Mouse (Mus musculus) CH12.LX (cell line): ENCODE results near the gene Tdrd9. TPM values are rescaled to one million over a fixed set of nuclear protein-coding genes. Genes with fewer than 3 reads are reported as not detected.
"Not testable (repeated sequence)": the region's sequence is repeated elsewhere in the genome, so short reads cannot be mapped to it uniquely, and the experiment has no call there.

Source experiments
- DNase-seq: peaks from one replicate; pipeline ENCODE4 v3.0.0-alpha.2; 2013; ENCODE audit errors: extremely low read depth
- H3K27ac ChIP-seq: 2 replicates; pipeline ENCODE4 v1.5.1; 2012; ENCODE audit warnings: low read depth, mild to moderate bottlenecking, control low read depth, moderate library complexity; ENCODE audit not compliant: insufficient read depth
- H3K27me3 ChIP-seq: replicated peaks from 2 replicates; pipeline ENCODE3; 2012; ENCODE audit warnings: inconsistent platforms
- H3K36me3 ChIP-seq, 2 experiments: replicated peaks in 1 of 2; 2 replicates each; pipeline versions ENCODE3 to v1.6.1; 2012; ENCODE audit warnings: inconsistent platforms in 1 of 2, low read length in 1 of 2, mild to moderate bottlenecking in 1 of 2, mixed read lengths in 1 of 2, moderate library complexity in 1 of 2; ENCODE audit not compliant: control insufficient read depth in 1 of 2, insufficient read depth in 1 of 2
- H3K4me1 ChIP-seq, 2 experiments: 2 replicates each; pipeline ENCODE4 v1.6.1; 2012; ENCODE audit warnings: inconsistent platforms in 1 of 2, moderate library complexity in 1 of 2; ENCODE audit not compliant: insufficient read depth in 2 of 2, control insufficient read depth in 1 of 2
- H3K4me2 ChIP-seq: 2 replicates; pipeline ENCODE4 v1.6.1; 2012; ENCODE audit warnings: low read depth, mild to moderate bottlenecking, control low read depth; ENCODE audit not compliant: poor library complexity, insufficient read depth, severe bottlenecking
- H3K4me3 ChIP-seq, 3 experiments: fragments of 150-350 bp in 1 of 3; sonication (generic) in 1 of 3; replicated peaks in 1 of 3; 2 replicates each; pipeline versions ENCODE3 to v1.5.1; 2011 to 2012; ENCODE audit warnings: low read depth in 2 of 3, low read length in 2 of 3, mild to moderate bottlenecking in 2 of 3, moderate library complexity in 2 of 3, control low read depth in 1 of 3, improper control_type of control experiment in 1 of 3, inconsistent platforms in 1 of 3, mixed read lengths in 1 of 3; ENCODE audit not compliant: poor library complexity in 1 of 3
- H3K79me2 ChIP-seq: replicated peaks from 2 replicates; pipeline ENCODE4 v1.6.1; 2012; ENCODE audit warnings: mild to moderate bottlenecking, moderate library complexity; ENCODE audit not compliant: control insufficient read depth, poor library complexity, insufficient read depth, severe bottlenecking; ENCODE audit errors: extremely low read depth
- H3K9ac ChIP-seq: 2 replicates; pipeline ENCODE4 v1.6.1; 2012; ENCODE audit warnings: low read depth, mild to moderate bottlenecking, control low read depth, moderate library complexity; ENCODE audit not compliant: insufficient read depth
- H3K9me3 ChIP-seq: replicated peaks from 2 replicates; pipeline ENCODE3; 2012; ENCODE audit warnings: low read length, inconsistent platforms, mixed read lengths
- BHLHE40 ChIP-seq: IDR thresholded peaks from 2 replicates; pipeline ENCODE4 v1.6.1; 2011; ENCODE audit warnings: mild to moderate bottlenecking, low read depth, low read length, improper control_type of control experiment
- CHD1 ChIP-seq: IDR thresholded peaks from 2 replicates; pipeline ENCODE4 v1.6.1; 2012; ENCODE audit warnings: low read depth, low read length, improper control_type of control experiment, inconsistent platforms
- CHD2 ChIP-seq: IDR thresholded peaks from 2 replicates; pipeline ENCODE4 v1.6.1; 2011; ENCODE audit warnings: low read length, improper control_type of control experiment
- CTCF ChIP-seq, 2 experiments: IDR thresholded peaks in 1 of 2; conservative IDR thresholded peaks in 1 of 2; 2 replicates each; pipeline ENCODE4 v1.5.1; 2011 to 2012; ENCODE audit warnings: low read depth in 2 of 2, low read length in 2 of 2, improper control_type of control experiment in 1 of 2, inconsistent platforms in 1 of 2, mild to moderate bottlenecking in 1 of 2, moderate library complexity in 1 of 2
- EP300 ChIP-seq: IDR thresholded peaks from 2 replicates; pipeline ENCODE4 v1.6.1; 2011; ENCODE audit warnings: low read length, improper control_type of control experiment
- ETS1 ChIP-seq: conservative IDR thresholded peaks from 2 replicates; pipeline ENCODE4 v1.6.1; 2012; ENCODE audit warnings: low read depth, mild to moderate bottlenecking, inconsistent platforms, low read length, improper control_type of control experiment, moderate library complexity
- GABPA ChIP-seq: IDR thresholded peaks from 2 replicates; pipeline ENCODE4 v1.6.1; 2012; ENCODE audit warnings: low read depth, low read length, improper control_type of control experiment, inconsistent platforms; ENCODE audit not compliant: insufficient replicate concordance
- JUN ChIP-seq: IDR thresholded peaks from 2 replicates; pipeline ENCODE4 v1.6.1; 2011; ENCODE audit warnings: low read depth, mild to moderate bottlenecking, low read length, improper control_type of control experiment, moderate library complexity; ENCODE audit not compliant: insufficient read depth
- KAT2A ChIP-seq: IDR thresholded peaks from 2 replicates; pipeline ENCODE4 v1.6.1; 2012; ENCODE audit warnings: low read length, improper control_type of control experiment, inconsistent platforms; ENCODE audit not compliant: insufficient replicate concordance
- MAFK ChIP-seq: IDR thresholded peaks from 2 replicates; pipeline ENCODE4 v1.6.1; 2011; ENCODE audit warnings: low read length, improper control_type of control experiment; ENCODE audit not compliant: insufficient replicate concordance
- MAX ChIP-seq: IDR thresholded peaks from 2 replicates; pipeline ENCODE4 v1.6.1; 2011; ENCODE audit warnings: low read length, improper control_type of control experiment
- MEF2A ChIP-seq: IDR thresholded peaks from 2 replicates; pipeline ENCODE4 v1.6.1; 2014; ENCODE audit warnings: low read depth, mild to moderate bottlenecking, inconsistent platforms, low read length, improper control_type of control experiment, borderline replicate concordance
- MYC ChIP-seq: IDR thresholded peaks from 2 replicates; pipeline ENCODE4 v1.6.1; 2011; ENCODE audit warnings: low read depth, mild to moderate bottlenecking, improper control_type of control experiment, low read length
- NRF1 ChIP-seq: IDR thresholded peaks from 2 replicates; pipeline ENCODE4 v1.6.1; 2014; ENCODE audit warnings: low read depth, mild to moderate bottlenecking, inconsistent platforms, low read length, improper control_type of control experiment, moderate library complexity
- POLR2AphosphoS2 ChIP-seq: IDR thresholded peaks from 2 replicates; pipeline ENCODE4 v1.6.1; 2011; ENCODE audit warnings: low read depth, low read length, improper control_type of control experiment
- RAD21 ChIP-seq: IDR thresholded peaks from 2 replicates; pipeline ENCODE4 v1.6.1; 2011; ENCODE audit warnings: low read depth, mild to moderate bottlenecking, low read length, improper control_type of control experiment, moderate library complexity
- SIN3A ChIP-seq: IDR thresholded peaks from 2 replicates; pipeline ENCODE4 v1.6.1; 2012; ENCODE audit warnings: low read length, improper control_type of control experiment, inconsistent platforms
- SMC3 ChIP-seq: IDR thresholded peaks from 2 replicates; pipeline ENCODE4 v1.6.1; 2011; ENCODE audit warnings: low read depth, low read length, improper control_type of control experiment
- TBP ChIP-seq: conservative IDR thresholded peaks from 2 replicates; pipeline ENCODE4 v1.6.1; 2011; ENCODE audit warnings: low read depth, low read length, improper control_type of control experiment
- TCF12 ChIP-seq: IDR thresholded peaks from 2 replicates; pipeline ENCODE4 v1.6.1; 2014; ENCODE audit warnings: low read depth, mild to moderate bottlenecking, inconsistent platforms, low read length, improper control_type of control experiment
- USF1 ChIP-seq: IDR thresholded peaks from 2 replicates; pipeline ENCODE4 v1.6.1; 2014; ENCODE audit warnings: low read depth, mild to moderate bottlenecking, inconsistent platforms, low read length, improper control_type of control experiment
- ZC3H11A ChIP-seq: IDR thresholded peaks from 2 replicates; pipeline ENCODE4 v1.6.1; 2012; ENCODE audit warnings: low read depth, mild to moderate bottlenecking, inconsistent platforms, low read length, improper control_type of control experiment
- ZKSCAN1 ChIP-seq: IDR thresholded peaks from 2 replicates; pipeline ENCODE4 v1.6.1; 2012; ENCODE audit warnings: low read depth, inconsistent platforms, low read length, improper control_type of control experiment, borderline replicate concordance
- ZNF384 ChIP-seq: IDR thresholded peaks from 2 replicates; pipeline ENCODE4 v1.6.1; 2012; ENCODE audit warnings: low read depth, low read length, improper control_type of control experiment, inconsistent platforms
- dilution Hi-C: fragments of 300-500 bp; cut with MboI; formaldehyde crosslinking; loops from 2 replicates; pipeline ENCODE4 v1.14.3; 2020; ENCODE audit warnings: low sequenced_read_pairs; ENCODE audit not compliant: extremely low pct_unique_long_range_greater_than_20kb, extremely low pct_ligation_motif_present
- in situ Hi-C: fragments of 300-500 bp; cut with MboI; formaldehyde crosslinking; loops from 3 replicates; pipeline ENCODE4 v1.14.3; 2019; ENCODE audit warnings: low sequenced_read_pairs, low pct_ligation_motif_present, low pct_unique_long_range_greater_than_20kb, mixed read lengths
- polyA plus RNA-seq: library from polyadenylated mRNA; unstranded; fragments of >175 nt; gene quantifications from 2 replicates; pipeline ENCODE4 v1.2.1, GENCODE M21; 2012; ENCODE audit warnings: low read depth; ENCODE audit not compliant: insufficient read length
- total RNA-seq, 2 experiments: library from RNA; depleted of rRNA; stranded (reverse); fragments of 300-350 nt in 1 of 2; fragments of >200 nt in 1 of 2; gene quantifications; 2 replicates each; pipeline ENCODE4 v1.2.3; 2012 to 2014

Tdrd9 gene
- total and polyA plus RNA-seq, 3 experiments = not detected

GRCm38 (mm10) chr12:111945115-111945514, 26.2 kb upstream of the Tdrd9 start:
- in situ Hi-C loops = no loop called here
- Histone ChIP-seq H3K27ac (no peak overlapping the region), H3K9ac (no peak overlapping the region), H3K9me3 (no peaks in the 10 kb centered on the region), H3K27me3 (no peaks in the 10 kb centered on the region), H3K79me2 (no peaks in the 10 kb centered on the region), H3K4me1 (peaks cover 2 to 22% of the 10 kb centered on the region in 2 experiments; a peak in 3 of 4 replicates), H3K4me3 (no peak overlapping the region), H3K4me2 (no peak overlapping the region), H3K36me3 (no peaks in the 10 kb centered on the region)
- dilution Hi-C loops = no loop called here
- no peak for DNase-seq
- no peak for TF ChIP-seq ZC3H11A
- TF ChIP-seq TCF12 = no peak
- TF ChIP-seq MYC = no peak
- no peak for TF ChIP-seq NRF1
- TF ChIP-seq RAD21 = no peak
- TF ChIP-seq ETS1 = no peak

- dilution Hi-C loops, H3K79me2 ChIP-seq, H3K9me3 ChIP-seq, H3K27me3 ChIP-seq, DNase-seq, H3K36me3 ChIP-seq, in situ Hi-C loops, H3K4me2 ChIP-seq, H3K9ac ChIP-seq, H3K4me3 ChIP-seq, H3K27ac ChIP-seq: not testable (repeated sequence)
- H3K4me1 ChIP-seq = peaks cover 2 to 22% of the 10 kb centered on the region in 2 experiments; a peak in 3 of 4 replicates
Observed at GRCm38 (mm10) chr12:111945765-111946655, 25.3 kb upstream of the Tdrd9 start.

GRCm38 (mm10) chr12:111946716-111947115, 24.6 kb upstream of the Tdrd9 start:
- no peaks in the 10 kb centered on the region for H3K9me3 ChIP-seq
- H3K79me2 ChIP-seq = no peaks in the 10 kb centered on the region
- H3K27ac ChIP-seq = no peak overlapping the region
- no peaks in the 10 kb centered on the region for H3K36me3 ChIP-seq
- dilution Hi-C loops (no loop called here), in situ Hi-C loops (no loop called here)
- peaks cover 2 to 22% of the 10 kb centered on the region in 2 experiments; a peak in 3 of 4 replicates for H3K4me1 ChIP-seq
- DNase-seq = peak; percentile 82
- H3K27me3 ChIP-seq = no peaks in the 10 kb centered on the region
- no peak overlapping the region for H3K4me2 ChIP-seq
- no peak overlapping the region for H3K4me3 ChIP-seq
- H3K9ac ChIP-seq = no peak overlapping the region
- no peak for TF ChIP-seq EP300
- no peak for TF ChIP-seq POLR2AphosphoS2
- no peak for TF ChIP-seq GABPA
- peak; percentile 95 for TF ChIP-seq RAD21
- TF ChIP-seq MYC = no peak
- no peak for TF ChIP-seq CHD1
- TF ChIP-seq SIN3A = no peak
- TF ChIP-seq ZNF384 = no peak
- TF ChIP-seq CTCF (conservative IDR thresholded peaks at IDR 0.05 in 1 of 2, IDR thresholded peaks at IDR 0.05 in 1 of 2; ENCODE audit: low read depth in 2 of 2, low read length in 2 of 2) = peak; percentile 43 to 94; a peak in 3 of 4 replicates
- TF ChIP-seq MAFK = no peak
- no peak for TF ChIP-seq TBP
- TF ChIP-seq MEF2A = no peak
- TF ChIP-seq TCF12 = no peak
- peak; percentile 91 for TF ChIP-seq SMC3
- TF ChIP-seq MAX = no peak
- TF ChIP-seq CHD2 = no peak
- no peak for TF ChIP-seq ZKSCAN1
- TF ChIP-seq BHLHE40 = no peak
- TF ChIP-seq KAT2A = no peak
- TF ChIP-seq USF1 = no peak
- no peak for TF ChIP-seq JUN
